Mouse (Mus musculus) layer of hippocampus, postnatal 36 days (tissue): ENCODE data around the gene Krt83. TPM values are rescaled to one million over a fixed set of nuclear protein-coding genes. Genes with fewer than 3 reads are reported as not detected.
"Not testable (repeated sequence)": the region's sequence is repeated elsewhere in the genome, so short reads cannot be mapped to it uniquely, and the experiment has no call there.

Experiments
- DNase-seq, 2 experiments: peaks; one replicate each; pipeline ENCODE4 v3.0.0; 2022
- total RNA-seq, 2 experiments: library from RNA; stranded (reverse); gene quantifications; 2 replicates each; pipeline ENCODE4 v1.2.3; 2021

Krt83 gene
- total RNA-seq = not detected

DNA sequence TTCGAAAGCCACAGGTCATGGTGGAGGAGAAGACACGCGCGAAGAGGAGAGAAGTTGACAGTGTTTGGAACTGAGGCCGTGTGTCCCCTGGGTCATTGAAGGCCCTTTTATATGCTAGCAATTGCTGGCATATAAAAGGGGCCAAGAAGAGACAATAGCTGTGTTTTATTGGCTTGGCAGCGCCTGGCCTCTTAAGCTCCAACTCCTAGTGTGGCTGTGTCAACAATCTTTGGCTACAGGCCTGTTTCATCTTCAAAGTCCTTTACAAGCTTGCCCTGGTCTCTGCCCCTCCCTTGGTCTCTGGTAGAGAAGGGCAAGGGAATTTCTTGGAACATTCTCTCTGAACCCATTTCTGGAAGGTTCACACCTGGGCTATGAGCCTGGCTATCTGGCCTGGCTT lies at the start of gene Krt83:
Gene Krt83, minus strand, starts transcription at position 82 of the 400 bp plus-strand sequence.
- DNase-seq = no peak

DNA sequence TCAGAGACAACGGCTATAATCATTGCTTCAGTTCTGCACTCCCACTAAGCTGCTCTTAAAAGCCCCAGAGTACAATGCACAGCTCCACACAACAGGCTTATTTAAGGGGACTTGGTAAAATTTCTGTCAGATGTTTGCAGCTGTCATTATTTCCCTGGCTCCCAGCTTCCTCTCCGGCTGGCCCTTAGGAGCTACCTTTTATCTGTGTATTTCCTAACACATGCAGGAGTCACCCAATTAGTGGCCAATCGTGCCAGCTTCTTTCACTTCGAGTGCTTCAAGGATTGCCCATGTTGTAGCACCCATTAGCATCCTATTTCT lies 47.2 kb upstream of the Krt83 start:
- DNase-seq = no peak

- DNase-seq = no peak
Measured at GRCm38 (mm10) chr15:101537864-101538579, 46.7 kb upstream of the Krt83 start.

DNA sequence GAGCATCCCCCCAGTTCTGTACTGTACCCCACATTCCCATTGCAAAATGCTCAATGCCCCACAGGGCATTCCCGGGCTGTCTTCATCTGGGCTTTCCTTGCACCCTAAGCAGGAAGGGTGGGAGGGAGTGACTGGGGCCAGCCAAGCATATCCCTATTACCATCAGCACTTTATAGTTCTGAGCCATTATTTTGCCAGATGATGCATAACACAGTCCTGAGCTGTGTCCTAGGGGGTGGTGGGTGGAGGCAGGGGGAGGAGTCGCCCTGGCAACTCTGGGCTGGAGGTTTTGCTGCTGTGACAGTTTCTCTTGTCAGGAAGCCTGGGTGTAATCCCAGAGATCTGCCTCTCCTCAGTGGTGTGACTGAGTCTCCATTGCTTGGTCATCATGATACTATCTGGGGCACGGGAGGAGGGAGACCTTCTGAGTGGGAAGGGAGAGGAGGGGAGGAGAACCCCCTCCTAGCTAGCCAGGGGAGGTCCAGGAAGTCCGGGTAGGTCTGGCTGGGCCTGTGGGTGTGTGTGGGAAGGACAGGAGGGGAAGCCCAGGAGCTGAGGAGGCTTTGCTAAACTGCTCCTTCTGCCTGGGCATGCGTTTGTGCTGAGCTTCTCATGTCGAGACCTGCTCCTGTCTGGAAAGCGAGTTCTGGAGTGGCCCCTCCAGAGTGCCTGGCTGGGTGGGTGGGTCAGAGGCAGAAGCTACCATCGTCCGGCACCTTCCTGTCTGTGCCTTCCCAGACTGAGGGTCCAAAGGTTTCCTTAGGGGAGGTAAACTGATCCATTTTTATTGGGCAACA lies 44.9 kb upstream of the Krt83 start:
- no peak for DNase-seq

- DNase-seq = no peak
Measured at GRCm38 (mm10) chr15:101532720-101533119, 41.4 kb upstream of the Krt83 start, which contains the start of gene Krt84. Gene Krt84, minus strand, starts transcription at chr15:101532820.

- no peak for DNase-seq
Measured at GRCm38 (mm10) chr15:101522556-101523232, 31.4 kb upstream of the Krt83 start.

DNA sequence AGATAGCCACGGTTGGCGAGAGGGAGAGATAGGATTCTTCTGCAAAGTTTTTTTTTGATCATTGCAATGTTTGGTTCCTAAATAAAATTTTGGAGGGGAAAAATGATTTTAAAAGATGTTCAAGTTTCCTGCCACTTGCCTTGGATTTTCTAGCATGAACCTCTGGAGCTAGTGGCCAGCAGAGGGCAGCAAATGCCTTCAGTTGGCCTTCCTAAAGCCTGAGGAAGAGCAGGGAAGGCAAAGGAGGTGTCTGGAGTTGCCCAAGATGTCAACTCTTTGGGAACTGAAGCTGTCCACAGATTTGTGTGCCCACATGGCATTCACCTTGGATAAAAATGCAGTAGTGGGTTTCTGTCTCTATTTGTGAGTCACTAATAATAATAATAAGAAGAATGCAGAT lies 28.5 kb upstream of the Krt83 start:
- DNase-seq = peak; percentile 67 to 69

DNA sequence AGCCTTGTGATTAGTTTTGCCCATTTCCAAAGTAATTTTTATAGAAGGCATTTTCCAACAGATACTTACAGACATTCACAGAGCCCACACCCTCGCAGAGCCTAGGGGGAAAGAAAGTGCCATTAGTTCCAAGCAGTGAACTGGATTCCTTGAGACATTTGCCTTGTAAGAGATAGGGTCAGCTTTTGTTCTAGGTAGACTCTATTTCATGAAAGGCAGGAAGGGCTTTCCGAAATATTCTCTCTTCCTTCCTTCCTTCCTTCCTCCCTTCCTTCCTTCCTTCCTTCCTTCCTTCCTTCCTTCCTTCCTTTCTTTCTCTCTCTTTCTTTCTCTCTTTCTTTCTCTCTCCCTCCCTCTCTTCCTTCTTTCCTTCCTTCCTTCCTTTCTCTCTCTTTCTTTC lies 25.8 kb upstream of the Krt83 start, which contains the start of gene Gm49425:
Gene Gm49425, minus strand, starts transcription at position 101 of the 400 bp plus-strand sequence.
- DNase-seq = not testable (repeated sequence)

DNA sequence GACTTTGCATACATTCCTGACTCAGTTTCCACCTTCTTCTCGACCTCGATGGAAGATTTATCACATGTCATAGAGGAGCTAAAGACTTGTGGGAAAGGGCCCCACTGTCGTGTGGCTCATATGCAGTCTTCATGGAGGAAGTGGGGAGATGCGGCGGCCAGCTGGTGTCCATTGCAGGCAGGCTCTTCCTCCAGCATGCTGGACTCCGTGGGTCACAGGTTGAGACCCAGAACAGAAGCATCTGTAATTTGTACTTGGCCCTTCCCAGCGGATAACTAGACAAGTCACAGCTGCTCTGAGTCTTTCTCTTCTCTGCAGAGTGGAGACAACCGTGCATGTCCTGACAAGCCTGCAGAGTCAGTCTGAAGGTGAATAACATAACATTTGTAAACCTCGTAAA lies 16.9 kb upstream of the Krt83 start:
- DNase-seq = no peak

DNA sequence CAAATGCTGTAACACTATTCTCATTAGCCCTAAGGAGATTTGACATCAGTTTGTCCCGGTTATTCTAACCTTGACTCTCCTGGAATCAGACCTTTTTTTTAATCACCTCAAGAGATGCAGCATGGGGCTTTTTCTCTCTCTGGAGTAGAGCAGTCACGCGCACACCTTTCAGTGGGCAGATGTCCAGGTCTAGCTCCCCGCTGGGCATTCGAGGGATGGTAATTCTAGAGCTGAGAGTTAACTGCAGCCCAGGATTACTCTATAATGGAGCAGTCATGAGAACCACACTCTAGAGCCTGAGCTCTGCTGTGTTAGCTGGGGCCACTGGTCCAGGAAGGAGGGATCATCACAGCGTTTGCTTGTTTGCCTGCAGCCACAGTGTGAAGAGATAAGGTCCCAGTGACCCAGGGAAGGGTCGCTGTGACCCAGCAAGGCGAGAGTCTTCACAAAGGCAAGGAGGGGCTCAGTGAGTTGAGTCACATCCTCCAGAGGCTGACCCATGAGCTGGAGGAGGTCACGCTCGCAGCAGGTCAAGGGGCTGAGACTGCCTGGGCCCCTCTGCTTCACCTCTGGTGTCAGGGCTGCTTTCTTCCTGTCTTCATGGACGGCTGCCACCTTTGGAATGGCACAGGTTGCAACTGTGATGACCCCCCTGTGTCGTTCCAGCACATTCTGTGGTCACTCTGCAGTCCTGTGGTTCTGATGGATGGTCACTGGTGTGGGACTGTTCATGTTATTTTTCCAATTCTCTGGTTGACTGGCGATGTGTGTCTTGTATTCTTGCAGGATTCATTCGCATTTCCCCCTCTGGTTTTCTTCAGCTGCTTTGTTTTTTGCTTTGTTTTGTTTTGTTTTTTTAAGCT lies 15.8 kb upstream of the Krt83 start:
- no peak for DNase-seq

DNA sequence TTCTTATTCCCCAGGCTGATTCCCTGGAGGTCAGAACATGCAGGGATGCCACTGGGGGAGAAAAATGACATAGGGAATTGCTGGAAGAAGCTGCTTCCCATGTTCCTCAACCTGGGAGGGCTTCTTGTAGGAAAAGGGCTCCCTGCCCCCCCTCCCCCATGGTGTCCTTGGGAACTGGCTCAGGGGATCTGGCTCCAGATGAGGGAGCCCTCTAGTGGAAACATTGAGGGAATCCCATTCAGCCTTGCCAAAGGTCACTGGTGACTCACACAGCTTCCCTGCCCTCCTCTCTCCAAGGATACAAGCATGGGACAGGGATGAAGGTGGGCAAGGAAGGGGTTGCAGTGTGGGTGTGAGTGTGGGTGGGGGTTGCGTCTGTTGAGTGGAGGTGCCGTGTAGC lies 5.9 kb upstream of the Krt83 start:
- no peak for DNase-seq

DNA sequence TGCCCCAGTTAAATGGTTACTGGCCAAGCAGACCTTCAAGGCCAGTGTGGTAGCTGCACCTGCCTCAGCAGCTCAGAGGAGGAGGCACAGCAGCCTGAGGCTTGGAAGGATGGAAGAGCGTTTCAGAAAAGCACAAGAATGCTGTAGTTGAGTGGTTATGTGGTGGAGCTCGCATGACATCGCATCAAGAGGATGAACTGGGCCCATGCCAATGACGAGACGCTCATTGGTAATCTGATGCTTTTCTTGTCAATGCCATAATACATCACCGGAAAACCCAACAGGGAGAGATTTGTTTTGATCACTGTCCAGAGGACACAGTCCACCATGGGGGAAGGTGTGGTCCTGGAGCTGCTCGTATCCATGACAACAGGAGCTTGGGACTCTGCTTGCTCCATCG lies 4.0 kb upstream of the Krt83 start:
- DNase-seq = no peak

DNA sequence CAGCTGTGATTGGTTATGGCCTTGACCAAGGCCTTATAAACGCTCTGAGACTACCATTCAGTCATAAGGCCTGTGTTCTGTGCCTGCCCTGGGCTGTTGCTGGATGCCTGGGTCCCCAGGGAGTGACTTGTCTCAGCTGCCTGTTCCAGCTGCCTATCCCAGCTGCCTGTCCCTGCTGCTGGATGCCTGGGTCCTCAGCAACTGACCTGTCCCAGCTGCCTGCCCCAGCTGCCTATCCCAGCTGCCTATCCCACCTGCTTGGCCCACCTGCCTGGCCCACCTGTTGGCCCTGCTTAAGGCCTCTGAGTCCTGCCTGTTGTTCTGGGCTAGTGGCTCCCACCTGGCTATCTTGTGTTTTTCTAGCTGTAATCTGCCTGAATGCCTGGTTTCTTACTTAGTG lies 2.9 kb upstream of the Krt83 start:
- DNase-seq = no peak

DNA sequence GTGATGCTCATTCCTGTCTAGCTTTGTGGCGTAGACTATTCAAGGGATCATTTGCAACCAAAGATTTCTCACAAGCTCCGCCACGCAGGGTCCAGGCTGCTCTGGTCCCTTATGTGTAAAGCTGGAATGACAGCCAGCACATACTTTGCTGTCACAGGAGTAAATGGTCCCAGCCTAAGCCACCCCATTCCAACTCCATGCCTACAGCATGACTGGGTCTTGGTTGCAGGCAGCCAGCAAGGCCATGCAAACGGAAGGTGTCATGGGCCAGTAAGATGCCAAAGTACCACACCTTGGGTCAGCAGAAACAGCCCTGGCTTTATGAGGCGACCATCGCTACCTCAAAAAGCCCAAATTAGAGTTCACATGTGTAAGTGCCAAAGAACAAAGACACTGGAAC lies 2.4 kb upstream of the Krt83 start:
- no peak for DNase-seq

DNA sequence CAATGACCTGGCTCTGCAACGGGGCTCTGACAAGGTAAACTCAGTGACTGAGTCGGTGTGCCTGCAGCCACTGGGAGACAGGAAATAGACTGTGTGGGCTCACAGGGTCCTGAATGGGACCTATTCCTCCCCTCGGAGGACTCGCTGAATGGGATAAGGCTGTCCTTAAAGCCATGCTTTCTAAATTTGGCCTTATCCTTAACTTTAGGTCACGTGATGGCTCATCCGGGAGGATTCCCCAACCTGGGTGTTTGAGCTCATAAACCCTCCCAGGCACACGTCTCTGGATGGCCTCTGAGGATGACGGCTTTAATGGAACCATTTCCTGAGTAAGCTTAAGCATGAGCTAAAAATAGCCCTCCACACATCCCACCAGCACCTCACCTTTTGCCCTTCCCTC lies 1.4 kb upstream of the Krt83 start:
- no peak for DNase-seq

- DNase-seq = peak in 1 of 2 experiments; percentile 11
Measured at GRCm38 (mm10) chr15:101485911-101486635, 5.2 kb downstream of the Krt83 start.

GRCm38 (mm10) chr15:101484939-101485338 lies 6.4 kb downstream of the Krt83 start:
- no peak for DNase-seq

- DNase-seq = no peak
Measured at GRCm38 (mm10) chr15:101483646-101484045, 7.7 kb downstream of the Krt83 start.

GRCm38 (mm10) chr15:101482056-101482455 lies 9.3 kb downstream of the Krt83 start:
- DNase-seq = no peak

- no peak for DNase-seq
Measured at GRCm38 (mm10) chr15:101479666-101480060, 11.6 kb downstream of the Krt83 start.

GRCm38 (mm10) chr15:101479007-101479665 lies 12.2 kb downstream of the Krt83 start:
- peak; percentile 30 to 43 for DNase-seq
